Mouse (Mus musculus): ENCODE measurements at regions not wholly inside any gene's neighbourhood (a gene's known extent, or its start where the extent isn't known, plus 50 kb on each side); places are given as distances from the start of the nearest gene placed in this dataset.
"Not testable (repeated sequence)": the region's sequence is repeated elsewhere in the genome, so short reads cannot be mapped to it uniquely, and the experiment has no call there.

DNA sequence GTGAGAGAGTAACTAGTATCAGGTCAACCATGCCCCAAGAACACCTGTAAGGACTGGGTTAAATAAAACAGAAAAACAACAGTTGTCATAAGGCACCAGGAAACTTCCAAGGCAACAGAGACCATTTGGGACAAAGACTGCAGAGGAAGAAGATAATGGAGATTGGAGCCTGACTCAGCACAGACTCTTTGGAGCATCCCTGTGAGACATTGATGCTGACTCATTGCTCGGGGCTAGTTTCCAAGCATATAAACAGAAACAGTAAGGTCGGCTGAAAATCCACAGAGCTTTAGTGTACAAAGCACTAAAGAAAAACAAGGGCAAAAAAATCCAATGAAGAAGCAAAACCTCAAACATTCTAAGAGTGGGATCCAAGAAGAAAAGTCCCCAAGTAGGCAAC, 386.3 kb downstream of the Epm2a start:
- no peak for ATAC-seq (ENCODE audit: low FRiP score, low read depth)
- 80% methylated on average over 2 of the region's 2 CpGs for WGBS
- no peak overlapping the region for H3K4me2 ChIP-seq
- H3K27ac ChIP-seq (replicated peaks), result no peak overlapping the region
- no peaks in the 10 kb centered on the region for H3K36me3 ChIP-seq
- H3K9ac ChIP-seq, result no peak overlapping the region
- H3K4me3 ChIP-seq, result no peak overlapping the region
- no peaks in the 10 kb centered on the region for H3K27me3 ChIP-seq
- H3K9me3 ChIP-seq, result no peaks in the 10 kb centered on the region
- no peaks in the 10 kb centered on the region for H3K4me1 ChIP-seq (replicated peaks)

DNA sequence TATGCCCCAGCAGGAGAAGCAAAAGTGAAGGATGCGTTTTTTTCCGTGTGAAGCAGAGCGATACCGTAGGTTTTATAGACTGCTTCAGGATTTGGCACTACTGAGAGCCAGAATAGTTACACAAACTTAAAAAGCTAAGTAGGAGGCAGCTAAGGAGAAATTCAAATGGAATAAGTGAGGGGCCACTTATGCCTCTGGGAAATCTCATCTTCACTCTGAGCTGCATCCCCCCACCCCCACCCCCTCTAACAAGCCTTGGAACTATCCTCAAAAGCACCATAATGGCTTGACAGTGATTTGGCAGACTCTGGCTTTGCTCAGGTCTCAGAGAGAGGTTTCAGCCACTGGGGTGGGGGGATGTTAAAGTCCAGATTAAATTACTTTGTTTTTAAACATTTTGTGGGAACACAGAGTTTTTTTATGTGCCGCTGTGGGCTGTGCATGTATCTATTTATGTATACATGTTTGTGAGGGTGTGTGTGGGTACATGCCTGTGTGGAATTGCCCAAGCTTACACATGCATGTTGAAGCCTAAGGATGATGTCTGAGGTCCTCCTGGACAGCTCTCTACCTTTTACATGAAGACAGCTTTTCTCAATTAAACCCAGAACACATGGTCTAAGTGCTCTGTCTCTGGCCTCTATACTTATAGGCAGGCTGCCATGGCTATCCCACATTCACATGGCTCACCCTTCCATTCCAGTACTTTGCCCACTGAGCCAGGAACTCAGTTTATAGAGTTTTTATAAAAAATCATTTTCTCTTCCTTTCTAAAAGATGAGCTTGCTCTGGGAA, 396.6 kb downstream of the Epm2a start:
- Histone ChIP-seq H3K27me3 (no peaks in the 10 kb centered on the region), H3K36me3 (no peaks in the 10 kb centered on the region), H3K4me3 (no peak overlapping the region), H3K9ac (no peak overlapping the region), H3K9me3 (no peaks in the 10 kb centered on the region), H3K27ac (replicated peaks) (no peak overlapping the region), H3K4me2 (no peak overlapping the region), H3K4me1 (replicated peaks) (no peaks in the 10 kb centered on the region; the same call in 1 of the 2 replicates)
- WGBS, result 63% methylated on average over 5 of the region's 5 CpGs
- peak; percentile 45; the same call in 1 of the 2 replicates for ATAC-seq (ENCODE audit: low FRiP score, low read depth)

- Histone ChIP-seq H3K4me1 (replicated peaks) (no peaks in the 10 kb centered on the region), H3K27me3 (no peaks in the 10 kb centered on the region), H3K36me3 (no peaks in the 10 kb centered on the region), H3K9ac (no peak overlapping the region), H3K4me2 (no peak overlapping the region), H3K4me3 (no peak overlapping the region), H3K9me3 (no peaks in the 10 kb centered on the region), H3K27ac (replicated peaks) (no peak overlapping the region)
- no peak for ATAC-seq (ENCODE audit: low FRiP score, low read depth)
- 71% methylated on average over 4 of the region's 4 CpGs for WGBS
These were observed 402.4 kb downstream of the Epm2a start for GRCm38 (mm10) chr10:11745587-11745986.

GRCm38 (mm10) chr10:11746959-11747358, 403.8 kb downstream of the Epm2a start:
- Histone ChIP-seq H3K4me3 (no peak overlapping the region), H3K27ac (replicated peaks) (no peak overlapping the region), H3K36me3 (no peaks in the 10 kb centered on the region), H3K27me3 (no peaks in the 10 kb centered on the region), H3K4me1 (replicated peaks) (no peaks in the 10 kb centered on the region), H3K4me2 (no peak overlapping the region), H3K9me3 (no peaks in the 10 kb centered on the region), H3K9ac (no peak overlapping the region)
- ATAC-seq (ENCODE audit: low FRiP score, low read depth), result no peak

- H3K9me3 ChIP-seq, result no peaks in the 10 kb centered on the region
- no peaks in the 10 kb centered on the region for H3K27me3 ChIP-seq
- no peak overlapping the region for H3K9ac ChIP-seq
- no peak overlapping the region for H3K4me3 ChIP-seq
- no peak overlapping the region for H3K27ac ChIP-seq (replicated peaks)
- no peak overlapping the region for H3K4me2 ChIP-seq
- no peaks in the 10 kb centered on the region for H3K36me3 ChIP-seq
- no peaks in the 10 kb centered on the region for H3K4me1 ChIP-seq (replicated peaks)
- 67% methylated on average over 5 of the region's 5 CpGs for WGBS
- no peak for ATAC-seq (ENCODE audit: low FRiP score, low read depth)
These were observed 412.0 kb downstream of the Epm2a start for GRCm38 (mm10) chr10:11755105-11755730.

DNA sequence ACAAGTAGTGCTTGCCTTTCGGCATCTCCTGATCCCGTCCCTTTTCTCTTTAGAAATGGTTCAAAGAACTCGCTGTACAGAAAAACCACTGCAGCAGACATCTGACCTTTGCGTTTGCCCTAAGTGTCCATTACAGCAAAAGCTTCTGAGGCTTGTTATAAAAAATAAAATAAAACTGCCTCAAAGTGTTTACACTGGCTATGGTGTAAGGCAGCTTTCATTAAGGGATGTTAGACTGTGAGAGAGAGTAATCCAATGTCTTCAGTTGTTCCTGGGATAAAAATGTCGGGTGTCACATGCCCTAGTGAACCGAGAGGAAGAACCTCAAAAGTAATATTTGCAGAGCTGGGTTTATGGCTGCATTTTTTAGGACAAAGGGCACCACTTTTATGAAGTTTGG, 434.7 kb downstream of the Epm2a start:
- no peaks in the 10 kb centered on the region; the same call in 1 of the 2 replicates for H3K9me3 ChIP-seq
- H3K36me3 ChIP-seq, result no peaks in the 10 kb centered on the region
- H3K27me3 ChIP-seq, result no peaks in the 10 kb centered on the region
- 85% methylated on average over 6 of the region's 6 CpGs for WGBS
- ATAC-seq (ENCODE audit: low FRiP score, low read depth), result no peak
- H3K9ac ChIP-seq, result no peak overlapping the region
- no peak overlapping the region for H3K4me3 ChIP-seq
- no peak overlapping the region for H3K27ac ChIP-seq (replicated peaks)
- no peak overlapping the region for H3K4me2 ChIP-seq
- H3K4me1 ChIP-seq (replicated peaks), result no peaks in the 10 kb centered on the region

DNA sequence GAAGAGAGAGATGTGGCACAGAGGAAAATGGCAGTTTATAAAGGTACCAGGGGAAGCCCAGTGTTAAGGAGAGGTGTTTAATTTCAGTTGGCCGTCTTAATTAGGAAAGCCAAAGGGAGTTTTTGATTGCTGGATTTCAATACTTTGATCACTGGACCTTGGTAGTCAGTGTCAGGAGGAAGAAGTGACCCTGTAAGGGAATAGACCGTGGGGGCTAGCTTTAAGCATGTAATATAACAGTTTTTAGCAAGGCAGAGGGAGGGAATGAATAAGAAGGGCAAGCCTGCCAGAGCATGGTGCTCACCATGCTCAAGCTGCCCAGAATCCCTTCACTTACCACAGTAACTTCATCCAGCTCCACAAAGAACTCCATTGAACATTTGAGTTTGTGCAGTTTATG, 437.1 kb downstream of the Epm2a start:
- Histone ChIP-seq H3K27me3 (no peaks in the 10 kb centered on the region), H3K4me1 (replicated peaks) (no peaks in the 10 kb centered on the region), H3K4me2 (no peak overlapping the region), H3K36me3 (no peaks in the 10 kb centered on the region), H3K4me3 (no peak overlapping the region), H3K27ac (replicated peaks) (no peak overlapping the region), H3K9ac (no peak overlapping the region), H3K9me3 (no peaks in the 10 kb centered on the region)
- ATAC-seq (ENCODE audit: low FRiP score, low read depth), result no peak
- WGBS, result 72% methylated on average over 2 of the region's 2 CpGs

DNA sequence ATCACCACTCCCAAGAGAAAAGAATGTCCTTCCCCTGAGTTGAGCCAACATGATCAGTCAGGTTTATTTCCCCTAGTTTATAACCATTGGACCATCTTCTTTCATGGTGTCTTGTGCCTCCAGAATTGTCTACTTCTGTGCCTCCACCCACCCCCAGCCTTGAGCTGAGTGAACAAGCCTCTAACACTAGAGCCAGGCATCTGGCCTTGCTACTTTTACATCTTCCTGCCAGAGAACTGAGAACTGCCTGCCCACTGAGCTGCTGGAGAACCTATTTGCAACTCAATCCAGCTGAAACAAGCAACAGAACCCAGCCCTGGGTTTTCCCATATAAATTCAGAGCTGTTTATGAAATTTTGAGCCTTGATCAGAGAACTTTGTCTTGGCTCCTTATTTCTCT, 444.0 kb downstream of the Epm2a start:
- H3K27me3 ChIP-seq, result no peaks in the 10 kb centered on the region
- no peak overlapping the region for H3K9ac ChIP-seq
- H3K4me2 ChIP-seq, result no peak overlapping the region
- no peak for ATAC-seq (ENCODE audit: low FRiP score, low read depth)
- H3K9me3 ChIP-seq, result no peaks in the 10 kb centered on the region
- no peaks in the 10 kb centered on the region for H3K36me3 ChIP-seq
- H3K4me1 ChIP-seq (replicated peaks), result no peaks in the 10 kb centered on the region
- H3K4me3 ChIP-seq, result no peak overlapping the region
- no peak overlapping the region for H3K27ac ChIP-seq (replicated peaks)

DNA sequence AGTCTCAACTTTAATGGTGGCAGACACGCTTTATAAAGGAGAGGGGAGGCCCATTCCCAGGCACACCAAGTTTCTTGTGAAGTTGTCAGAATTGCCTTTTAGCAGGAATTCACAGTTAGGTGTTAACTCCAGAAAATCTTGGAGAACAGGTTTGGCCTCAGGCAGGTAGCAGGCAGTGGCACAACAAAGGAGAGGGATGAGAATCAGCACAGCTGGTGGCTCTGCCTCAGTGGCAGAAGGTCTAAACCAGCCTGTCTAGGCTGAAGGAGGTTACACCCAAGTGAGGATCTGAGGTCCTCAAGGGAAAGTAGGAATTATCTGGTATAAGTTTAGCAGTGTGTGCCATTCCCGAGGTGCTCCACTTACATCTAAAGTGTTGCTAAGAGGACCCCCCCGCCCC, 456.3 kb downstream of the Epm2a start:
- Histone ChIP-seq H3K4me1 (replicated peaks) (no peaks in the 10 kb centered on the region), H3K9me3 (no peaks in the 10 kb centered on the region), H3K27ac (replicated peaks) (no peak overlapping the region), H3K27me3 (no peaks in the 10 kb centered on the region), H3K9ac (no peak overlapping the region), H3K36me3 (no peaks in the 10 kb centered on the region), H3K4me3 (no peak overlapping the region), H3K4me2 (no peak overlapping the region)
- WGBS, result 94% methylated on average over 3 of the region's 3 CpGs
- no peak for ATAC-seq (ENCODE audit: low FRiP score, low read depth)

DNA sequence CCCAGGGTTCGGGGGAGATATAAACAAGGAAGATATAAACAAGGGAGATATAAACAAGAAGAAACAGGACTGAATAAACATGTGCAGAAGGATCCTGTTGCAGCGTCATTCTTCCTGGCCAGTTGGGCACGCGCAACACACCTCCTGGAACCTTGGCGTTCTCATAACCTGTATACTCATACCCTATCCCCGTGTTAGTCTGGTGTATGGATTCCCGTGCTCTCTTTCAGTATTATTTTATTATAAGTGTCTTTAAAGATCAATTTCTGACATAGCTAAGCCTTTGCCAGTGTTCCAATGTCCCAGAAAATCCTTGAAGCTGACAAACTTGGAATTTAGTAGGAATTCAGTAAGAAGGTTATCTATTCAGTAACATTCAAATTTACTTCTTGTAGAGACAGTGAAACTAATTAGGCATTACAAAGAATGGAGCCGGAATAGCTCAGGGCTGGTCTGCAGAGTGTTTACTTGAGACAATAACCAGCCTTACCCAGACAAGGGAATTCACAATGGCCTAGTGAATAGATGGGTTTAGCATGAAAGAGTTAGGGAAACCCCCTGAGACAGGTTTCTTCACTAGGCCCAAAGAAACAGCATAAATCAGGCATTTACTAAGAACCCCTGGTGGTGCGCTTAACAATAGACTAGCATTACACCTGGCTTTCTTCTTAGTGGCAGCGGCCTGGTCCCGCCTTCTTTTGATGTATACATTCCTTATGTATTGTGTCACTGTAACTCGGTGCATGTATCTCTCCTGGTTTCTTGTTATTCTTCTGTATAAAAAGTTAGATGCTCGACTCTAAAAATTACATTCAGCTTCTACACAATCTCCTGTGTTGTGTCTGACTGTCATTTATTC, 458.4 kb downstream of the Epm2a start:
- 75% methylated on average over 13 of the region's 13 CpGs for WGBS
- H3K36me3 ChIP-seq; H3K9me3 ChIP-seq; ATAC-seq (ENCODE audit: low FRiP score, low read depth); H3K9ac ChIP-seq; H3K4me3 ChIP-seq; H3K4me1 ChIP-seq (replicated peaks); H3K4me2 ChIP-seq; H3K27me3 ChIP-seq; H3K27ac ChIP-seq (replicated peaks): not testable (repeated sequence)

DNA sequence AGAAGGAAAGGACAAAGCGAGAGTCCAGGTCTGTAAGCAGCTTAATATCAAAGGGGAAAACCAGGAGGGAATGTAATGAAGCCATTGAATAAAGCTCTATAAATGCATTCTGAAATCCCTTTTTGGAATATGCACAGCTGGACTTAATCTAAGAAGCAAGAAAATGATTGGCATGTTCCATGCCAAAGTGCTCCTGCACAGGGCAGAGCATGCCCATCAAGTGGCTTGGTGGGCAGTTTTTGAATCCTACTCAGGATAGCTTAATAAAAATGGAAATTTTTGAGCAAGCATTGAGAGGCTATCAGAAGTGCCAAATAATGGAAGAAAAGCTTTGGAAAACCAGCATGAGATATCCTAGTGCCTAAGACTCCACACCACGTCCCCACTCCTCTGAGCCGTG, 466.1 kb downstream of the Epm2a start:
- 76% methylated on average over 3 of the region's 3 CpGs for whole genome bisulfite sequencing
- ATAC-seq (ENCODE audit: low FRiP score, low read depth), result no peak
- Histone ChIP-seq H3K9me3 (no peaks in the 10 kb centered on the region), H3K9ac (no peak overlapping the region), H3K4me2 (no peak overlapping the region), H3K36me3 (no peaks in the 10 kb centered on the region), H3K4me1 (replicated peaks) (no peaks in the 10 kb centered on the region), H3K27me3 (no peaks in the 10 kb centered on the region), H3K27ac (replicated peaks) (no peak overlapping the region), H3K4me3 (no peak overlapping the region)

- ATAC-seq (ENCODE audit: low FRiP score, low read depth), result no peak
- no peak overlapping the region for H3K27ac ChIP-seq (replicated peaks)
- H3K36me3 ChIP-seq, result no peaks in the 10 kb centered on the region
- no peak overlapping the region for H3K9ac ChIP-seq
- no peaks in the 10 kb centered on the region for H3K4me1 ChIP-seq (replicated peaks)
- H3K9me3 ChIP-seq, result no peaks in the 10 kb centered on the region
- WGBS, result 79% methylated on average over 3 of the region's 3 CpGs
- H3K4me2 ChIP-seq, result no peak overlapping the region
- no peak overlapping the region for H3K4me3 ChIP-seq
- H3K27me3 ChIP-seq, result no peaks in the 10 kb centered on the region
These were observed 479.3 kb downstream of the Epm2a start for GRCm38 (mm10) chr10:11822418-11822959.

Measured in hindbrain, embryonic 15.5 days (tissue).